ENCODE assay signal across 21 mouse cellular contexts in the genomic region with DNA sequence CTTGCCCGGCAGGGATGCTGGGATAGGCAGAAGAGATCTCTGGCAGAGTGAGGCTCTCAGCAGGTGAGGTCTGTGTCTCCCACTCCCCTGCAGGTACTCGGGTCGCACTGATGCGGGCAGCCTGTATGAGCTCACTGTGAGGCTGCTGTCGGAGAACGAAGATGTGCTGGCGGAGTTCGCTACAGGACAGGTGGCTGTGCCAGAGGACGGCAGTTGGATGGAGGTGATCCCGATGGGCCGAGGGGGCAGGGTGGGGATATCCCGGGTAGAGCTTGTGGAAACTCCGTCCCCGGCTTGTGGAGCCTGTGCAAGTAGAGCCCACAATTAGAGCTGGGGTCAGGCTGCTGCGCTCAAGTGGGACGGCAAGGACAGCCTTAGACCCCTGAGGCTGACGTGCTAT. TPM values are rescaled to one million over a fixed set of nuclear protein-coding genes. Genes with fewer than 3 reads are reported as not detected.
DNase-seq lines count a peak whose midpoint lies in the region; ATAC-seq and TF ChIP-seq lines count a peak whose summit lies in the region.
"Had no signal": no experiment of that assay in that cellular context is flagged by ENCODE, and none has a peak within 500 bp of the region (broad histone marks: within the 10 kb centered on the region; RNA-seq: fewer than 3 reads in every experiment).

No protein-coding gene starts in this region.

- no peak overlapping the region for H3K9ac ChIP-seq in limb, embryonic 11.5 days (ENCODE audit: low read length)
- H3K9ac ChIP-seq in ES-Bruce4 (ENCODE audit: low read depth, poor library complexity, severe bottlenecking) = no peak overlapping the region
- no peak overlapping the region for H3K9ac ChIP-seq in hindbrain, embryonic 15.5 days
- H3K9ac ChIP-seq: forebrain, embryonic 13.5 days; heart, embryonic 13.5 days; liver, embryonic 14.5 days; lung, embryonic 15.5 days; midbrain, embryonic 12.5 days had no signal

- peak; percentile 34 for DNase-seq in cerebellum, adult 9-10 months
- no peak for DNase-seq in cerebellum, postnatal 4 days (ENCODE audit: low spot score in 2 of 2)
- no peak for DNase-seq in limb, embryonic 11.5 days (ENCODE audit: low spot score)
- DNase-seq in limb, embryonic 10.5 days (ENCODE audit: low spot score) = no peak
- no peak for DNase-seq in urinary bladder, postnatal 4 days (ENCODE audit: low spot score in 2 of 2)
- no peak for DNase-seq in gastrocnemius, postnatal 14 days
- DNase-seq: heart, adult 18-20 months; kidney, adult 8-10 months; kidney, postnatal 25 days; lung, postnatal 4 days; thymus, postnatal 14 days had no signal

- H3K27ac ChIP-seq in limb, embryonic 11.5 days (replicated peaks; ENCODE audit: low read depth, low read length) = no peak overlapping the region
- H3K27ac ChIP-seq in limb, embryonic 10.5 days = no peak overlapping the region
- no peak overlapping the region for H3K27ac ChIP-seq in ES-Bruce4 (ENCODE audit: insufficient read depth, low read length)
- H3K27ac ChIP-seq in hindbrain, embryonic 15.5 days (replicated peaks) = peak overlapping the region; percentile 81; the same call in 1 of the 2 replicates
- H3K27ac ChIP-seq: forebrain, embryonic 13.5 days; heart, embryonic 13.5 days; liver, embryonic 14.5 days; lung, embryonic 15.5 days; midbrain, embryonic 12.5 days; stomach, postnatal 0 days had no signal

- no peaks in the 10 kb centered on the region for H3K9me3 ChIP-seq in limb, embryonic 11.5 days (ENCODE audit: control insufficient read depth, low read length)
- H3K9me3 ChIP-seq in limb, embryonic 10.5 days (replicated peaks) = no peaks in the 10 kb centered on the region
- no peaks in the 10 kb centered on the region for H3K9me3 ChIP-seq in ES-Bruce4 (replicated peaks; ENCODE audit: control insufficient read depth, insufficient read depth, low read length, poor library complexity, severe bottlenecking)
- no peaks in the 10 kb centered on the region for H3K9me3 ChIP-seq in hindbrain, embryonic 15.5 days
- H3K9me3 ChIP-seq: forebrain, embryonic 13.5 days; heart, embryonic 13.5 days; lung, embryonic 15.5 days; midbrain, embryonic 12.5 days had no signal

- WGBS in limb, embryonic 11.5 days = 7% methylated on average over 17 of the region's 17 CpGs
- 8% methylated on average over 17 of the region's 17 CpGs for WGBS in limb, embryonic 10.5 days
- 9% methylated on average over 17 of the region's 17 CpGs for WGBS in hindbrain, embryonic 15.5 days

- TF ChIP-seq EP300 in ES-Bruce4 (IDR thresholded peaks at IDR 0.05; ENCODE audit: insufficient read depth, low read depth, low read length) = no peak

- no peak for ATAC-seq in limb, embryonic 11.5 days (ENCODE audit: insufficient number of reproducible peaks, low FRiP score, low TSS enrichment, low read depth)
- no peak for ATAC-seq in hindbrain, embryonic 15.5 days (ENCODE audit: low FRiP score, low read depth)

- no peak overlapping the region for H3K4me2 ChIP-seq in limb, embryonic 11.5 days (ENCODE audit: low read depth, severe bottlenecking)
- H3K4me2 ChIP-seq in hindbrain, embryonic 15.5 days = peak overlapping the region; percentile 43; the same call in 1 of the 2 replicates
- H3K4me2 ChIP-seq: heart, embryonic 13.5 days; lung, embryonic 15.5 days had no signal

- H3K4me3 ChIP-seq in limb, embryonic 11.5 days (ENCODE audit: low read depth, low read length) = 0 out of 2 replicates have a peak overlapping the region, but pooled peaks have one; percentile 0
- no peak overlapping the region for H3K4me3 ChIP-seq in limb, embryonic 10.5 days
- H3K4me3 ChIP-seq in ES-Bruce4 (ENCODE audit: low read depth, low read length) = peak overlapping the region; percentile 12; the same call in 1 of the 2 replicates
- H3K4me3 ChIP-seq in hindbrain, embryonic 15.5 days = no peak overlapping the region
- H3K4me3 ChIP-seq: midbrain, embryonic 12.5 days; myocyte had no signal

- no peak for TF ChIP-seq POLR2A in ES-Bruce4 (IDR thresholded peaks at IDR 0.05; ENCODE audit: insufficient read depth, low read length)

- intact Hi-C loops in gastrocnemius, postnatal 14 days (cut with DNase I; ENCODE audit: low total_unique reads) = no loop called here

- peaks cover 75% of the 10 kb centered on the region for H3K27me3 ChIP-seq in limb, embryonic 11.5 days (ENCODE audit: control insufficient read depth, insufficient read depth, low read length)
- peaks cover 97% of the 10 kb centered on the region for H3K27me3 ChIP-seq in limb, embryonic 10.5 days (ENCODE audit: low read depth, poor library complexity, severe bottlenecking)
- H3K27me3 ChIP-seq in ES-Bruce4 (ENCODE audit: control insufficient read depth, insufficient read depth, low read length, poor library complexity, severe bottlenecking) = no peaks in the 10 kb centered on the region
- peaks cover 57% of the 10 kb centered on the region for H3K27me3 ChIP-seq in hindbrain, embryonic 15.5 days

- TF ChIP-seq CTCF in ES-Bruce4 (IDR thresholded peaks at IDR 0.05; ENCODE audit: low read depth, low read length) = no peak

- H3K4me1 ChIP-seq in limb, embryonic 11.5 days (ENCODE audit: control insufficient read depth, insufficient read depth, low read length) = peaks cover 9% of the 10 kb centered on the region
- peaks cover 47% of the 10 kb centered on the region for H3K4me1 ChIP-seq in limb, embryonic 10.5 days
- H3K4me1 ChIP-seq in ES-Bruce4 (ENCODE audit: control insufficient read depth, insufficient read depth, low read length) = peaks cover 3% of the 10 kb centered on the region
- peaks cover 49% of the 10 kb centered on the region for H3K4me1 ChIP-seq in hindbrain, embryonic 15.5 days (replicated peaks)

- H3K36me3 ChIP-seq in limb, embryonic 11.5 days (ENCODE audit: control insufficient read depth, insufficient read depth, low read length) = no peaks in the 10 kb centered on the region
- H3K36me3 ChIP-seq in limb, embryonic 10.5 days = no peaks in the 10 kb centered on the region
- no peaks in the 10 kb centered on the region for H3K36me3 ChIP-seq in ES-Bruce4 (ENCODE audit: control insufficient read depth, insufficient read depth, low read length, poor library complexity, severe bottlenecking)
- H3K36me3 ChIP-seq in hindbrain, embryonic 15.5 days = no peaks in the 10 kb centered on the region
- H3K36me3 ChIP-seq: heart, embryonic 13.5 days; lung, embryonic 15.5 days; midbrain, embryonic 12.5 days had no signal

RNA-seq across cellular contexts. Expression of a gene that starts 5.1 kb away (rescaled TPM):
- polyA plus RNA-seq in limb, embryonic 11.5 days (2014; fragmentation: Nextera tagmentation; extraction: Ambion mirVana) = 0.58 and 1.0 TPM in 2 replicates
- 0.49 and 0.65 TPM in 2 replicates for polyA plus RNA-seq in limb, embryonic 10.5 days (2016; fragmentation: Nextera tagmentation; extraction: Ambion mirVana)
- polyA plus RNA-seq in ES-Bruce4 (2011; ENCODE audit: insufficient read depth, insufficient read length, low read depth, missing spikeins) = 6.0 and 6.9 TPM in 2 replicates
- polyA plus RNA-seq in hindbrain, embryonic 15.5 days (2015; fragmentation: Nextera tagmentation; extraction: Ambion mirVana) = 21.4 and 23.4 TPM in 2 replicates
- total RNA-seq in gastrocnemius, postnatal 14 days (2021) = not detected

RNA-seq across cellular contexts. Expression of a gene that starts 5.3 kb away (rescaled TPM):
- polyA plus RNA-seq in limb, embryonic 11.5 days (2014; fragmentation: Nextera tagmentation; extraction: Ambion mirVana) = 10.4 and 12.2 TPM in 2 replicates
- 4.4 and 9.7 TPM in 2 replicates for polyA plus RNA-seq in limb, embryonic 10.5 days (2016; fragmentation: Nextera tagmentation; extraction: Ambion mirVana)
- polyA plus RNA-seq in ES-Bruce4 (2011; ENCODE audit: insufficient read depth, insufficient read length, low read depth, missing spikeins) = 12.5 and 13.3 TPM in 2 replicates
- polyA plus RNA-seq in hindbrain, embryonic 15.5 days (2015; fragmentation: Nextera tagmentation; extraction: Ambion mirVana) = 93.3 and 96.0 TPM in 2 replicates
- total RNA-seq in gastrocnemius, postnatal 14 days (2021) = 1 to 10 TPM; 1.4 to 3.3 TPM

RNA-seq across cellular contexts. Expression of a gene that starts 13.6 kb away (rescaled TPM):
- 11.0 and 11.5 TPM in 2 replicates for polyA plus RNA-seq in limb, embryonic 11.5 days (2014; fragmentation: Nextera tagmentation; extraction: Ambion mirVana)
- polyA plus RNA-seq in limb, embryonic 10.5 days (2016; fragmentation: Nextera tagmentation; extraction: Ambion mirVana) = 9.0 and 11.1 TPM in 2 replicates
- polyA plus RNA-seq in ES-Bruce4 (2011; ENCODE audit: insufficient read depth, insufficient read length, low read depth, missing spikeins) = 41.6 and 51.5 TPM in 2 replicates
- 21.7 and 21.8 TPM in 2 replicates for polyA plus RNA-seq in hindbrain, embryonic 15.5 days (2015; fragmentation: Nextera tagmentation; extraction: Ambion mirVana)
- total RNA-seq in gastrocnemius, postnatal 14 days (2021) = 10 to 100 TPM; 22.9 to 29.1 TPM

RNA-seq across cellular contexts. Expression of a gene that starts 35.1 kb away (rescaled TPM):
- 2.0 and 2.5 TPM in 2 replicates for polyA plus RNA-seq in limb, embryonic 11.5 days (2014; fragmentation: Nextera tagmentation; extraction: Ambion mirVana)
- polyA plus RNA-seq in limb, embryonic 10.5 days (2016; fragmentation: Nextera tagmentation; extraction: Ambion mirVana) = 0.78 and 1.3 TPM in 2 replicates
- polyA plus RNA-seq in ES-Bruce4 (2011; ENCODE audit: insufficient read depth, insufficient read length, low read depth, missing spikeins) = 0.17 and 0.22 TPM in 2 replicates
- 15.4 and 16.1 TPM in 2 replicates for polyA plus RNA-seq in hindbrain, embryonic 15.5 days (2015; fragmentation: Nextera tagmentation; extraction: Ambion mirVana)
- total RNA-seq in gastrocnemius, postnatal 14 days (2021) = under 1 TPM; 0.10 to 0.13 TPM
- total RNA-seq: gastrocnemius, adult 8-10 months had no signal
- polyA plus RNA-seq: stomach, postnatal 0 days had no signal

RNA-seq across cellular contexts. Expression of a gene that starts 35.4 kb away (rescaled TPM):
- 91.8 and 104 TPM in 2 replicates for polyA plus RNA-seq in limb, embryonic 11.5 days (2014; fragmentation: Nextera tagmentation; extraction: Ambion mirVana)
- 71.7 and 93.8 TPM in 2 replicates for polyA plus RNA-seq in limb, embryonic 10.5 days (2016; fragmentation: Nextera tagmentation; extraction: Ambion mirVana)
- polyA plus RNA-seq in ES-Bruce4 (2011; ENCODE audit: insufficient read depth, insufficient read length, low read depth, missing spikeins) = 45.9 and 60.3 TPM in 2 replicates
- 98.3 and 110 TPM in 2 replicates for polyA plus RNA-seq in hindbrain, embryonic 15.5 days (2015; fragmentation: Nextera tagmentation; extraction: Ambion mirVana)
- total RNA-seq in gastrocnemius, postnatal 14 days (2021) = 10 to 100 TPM; 11.5 to 12.9 TPM

Comparison
In these comparisons a context has a peak if more than half of its experiments do, and no peak if none do; other contexts are left out.
1. H3K4me3 ChIP-seq: peak in limb, embryonic 11.5 days (single experiment) and ES-Bruce4 (single experiment); none in limb, embryonic 10.5 days (single experiment) and hindbrain, embryonic 15.5 days (single experiment).